Mouse (Mus musculus) cerebellum, adult 2 months (tissue): Measurements from ENCODE around the gene Iqcb1.

Experiments
- CTCF ChIP-seq: fragments of 200-500 bp; IDR thresholded peaks from 2 replicates; pipeline ENCODE4 v1.5.1; 2011; ENCODE audit warnings: low read depth, mild to moderate bottlenecking, control low read depth, low read length, moderate library complexity, borderline replicate concordance; ENCODE audit not compliant: insufficient read depth
- POLR2A ChIP-seq: fragments of 200-500 bp; IDR thresholded peaks from 2 replicates; pipeline ENCODE4 v1.6.1; 2011; ENCODE audit warnings: low read length, control low read depth, borderline replicate concordance; ENCODE audit not compliant: insufficient read depth

GRCm38 (mm10) chr16:36882737-36883343 lies 54.7 kb downstream of the Iqcb1 start:
- no peak for TF ChIP-seq CTCF
- no peak for TF ChIP-seq POLR2A
